Mouse (Mus musculus) macrophage (primary cell): ENCODE measurements at regions not wholly inside any gene's neighbourhood (a gene's known extent, or its start where the extent isn't known, plus 50 kb on each side); places are given as distances from the start of the nearest gene placed in this dataset.

Source experiments
- H3K27ac ChIP-seq: fragments of 350-480 bp; formaldehyde crosslinking; 2 replicates; pipeline ENCODE4 v1.9.0; 2021
- H3K36me3 ChIP-seq: fragments of 350-480 bp; formaldehyde crosslinking; 2 replicates; pipeline ENCODE4 v1.9.0; 2021; ENCODE audit errors: inconsistent target
- H3K4me3 ChIP-seq: fragments of 350-480 bp; formaldehyde crosslinking; 2 replicates; pipeline ENCODE4 v1.9.0; 2021; ENCODE audit errors: inconsistent target
- H3K79me2 ChIP-seq: fragments of 350-480 bp; formaldehyde crosslinking; 2 replicates; pipeline ENCODE4 v1.9.0; 2021; ENCODE audit errors: inconsistent target
- WGBS: methylation state at CpG from one replicate; pipeline ENCODE4 v1.1.7; 2026; ENCODE audit warnings: inconsistent platforms; ENCODE audit not compliant: missing documents; 5-methylcytosine and 5-hydroxymethylcytosine counted together

DNA sequence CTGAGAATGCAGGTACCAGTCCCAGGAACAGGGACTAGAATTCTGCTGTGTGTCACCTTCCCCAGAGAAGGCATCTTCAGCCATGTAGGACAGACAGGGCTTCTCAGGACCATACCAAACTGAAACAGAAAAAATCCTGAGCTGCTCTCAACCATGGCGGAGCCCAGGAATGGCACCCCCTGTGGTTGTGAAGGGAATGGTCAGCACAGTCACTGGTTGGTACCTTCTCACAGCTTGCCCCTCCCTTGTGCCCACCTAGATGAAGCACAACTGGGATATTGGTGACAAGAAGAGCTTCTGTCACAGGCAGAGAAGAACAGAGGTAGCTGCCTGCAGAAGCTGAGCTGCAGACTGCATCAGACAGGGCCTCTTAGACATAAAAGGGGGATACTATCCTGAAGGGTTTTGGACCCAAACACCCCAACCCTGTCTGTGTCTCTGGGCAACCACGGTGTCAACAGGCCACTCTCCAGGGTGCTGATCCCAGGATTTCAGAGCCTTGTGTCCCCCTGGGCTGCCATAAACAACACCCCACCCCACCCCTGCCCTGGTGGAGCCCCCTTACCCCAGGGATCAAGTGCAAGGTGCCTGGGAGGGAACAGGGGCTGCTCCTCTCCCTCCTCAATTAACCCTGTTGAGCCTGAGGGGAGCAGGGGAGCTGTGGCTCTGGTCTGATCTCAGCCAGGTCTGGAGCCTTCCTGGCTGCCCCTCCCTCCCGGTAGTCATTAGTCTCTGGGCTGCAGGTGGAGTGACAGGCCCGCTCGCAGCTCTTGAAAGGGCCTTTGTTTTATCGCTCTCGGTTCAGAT, 275.7 kb downstream of the Rps24 start:
- WGBS, result 57% methylated on average over 7 of the region's 7 CpGs
- no peak overlapping the region for H3K4me3 ChIP-seq
- no peaks in the 10 kb centered on the region for H3K36me3 ChIP-seq
- no peak overlapping the region for H3K27ac ChIP-seq
- H3K79me2 ChIP-seq, result no peaks in the 10 kb centered on the region

DNA sequence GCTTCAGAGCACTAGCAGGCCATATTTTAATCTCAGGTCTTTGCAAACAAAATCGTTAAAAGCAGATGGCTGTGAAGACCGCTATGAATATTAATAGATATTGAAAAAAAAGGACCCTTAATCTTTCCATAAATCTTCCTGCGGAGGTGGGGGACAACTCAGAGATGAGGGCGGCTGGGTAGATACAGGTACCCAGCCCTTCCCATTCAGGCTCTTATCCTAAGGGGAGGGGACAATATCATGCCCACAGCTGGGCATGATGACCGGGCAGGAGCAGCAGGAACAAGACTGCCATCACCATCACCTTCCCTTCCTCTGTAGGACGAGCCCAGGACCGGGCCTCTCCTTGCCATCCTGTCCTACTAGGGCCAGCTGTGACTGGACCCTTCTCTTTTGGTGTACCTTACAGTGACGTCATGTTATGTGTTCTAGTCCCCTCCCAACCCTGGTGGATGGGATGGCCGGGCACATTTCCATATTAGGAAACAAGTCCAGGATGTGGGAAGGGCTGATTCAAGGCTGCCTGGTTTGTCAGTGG, 276.4 kb downstream of the Rps24 start:
- H3K79me2 ChIP-seq, result no peaks in the 10 kb centered on the region
- WGBS, result 71% methylated on average over 9 of the region's 9 CpGs
- no peak overlapping the region for H3K27ac ChIP-seq
- no peaks in the 10 kb centered on the region for H3K36me3 ChIP-seq
- no peak overlapping the region for H3K4me3 ChIP-seq

DNA sequence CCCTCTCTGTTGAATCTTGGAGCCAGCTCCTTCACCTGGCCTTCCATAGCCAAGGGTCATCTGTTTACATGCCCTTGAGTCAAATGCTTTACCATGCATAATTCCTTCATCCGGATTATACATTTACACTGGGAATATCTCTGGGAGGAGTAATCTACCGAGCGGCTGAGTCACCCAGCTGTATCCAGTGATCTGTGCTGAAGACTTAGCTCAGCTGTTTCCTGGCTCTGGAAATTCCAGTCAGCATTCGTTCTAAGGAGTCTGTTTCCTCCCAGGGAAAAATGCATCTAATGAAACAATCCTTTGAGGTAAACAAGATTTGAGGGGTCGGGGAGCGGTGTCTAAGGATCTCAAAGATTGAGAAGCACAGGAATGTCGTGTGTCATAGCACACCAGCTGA, 276.9 kb downstream of the Rps24 start:
- H3K27ac ChIP-seq, result no peak overlapping the region
- no peak overlapping the region for H3K4me3 ChIP-seq
- WGBS, result 68% methylated on average over 7 of the region's 7 CpGs
- H3K36me3 ChIP-seq, result no peaks in the 10 kb centered on the region
- H3K79me2 ChIP-seq, result no peaks in the 10 kb centered on the region

DNA sequence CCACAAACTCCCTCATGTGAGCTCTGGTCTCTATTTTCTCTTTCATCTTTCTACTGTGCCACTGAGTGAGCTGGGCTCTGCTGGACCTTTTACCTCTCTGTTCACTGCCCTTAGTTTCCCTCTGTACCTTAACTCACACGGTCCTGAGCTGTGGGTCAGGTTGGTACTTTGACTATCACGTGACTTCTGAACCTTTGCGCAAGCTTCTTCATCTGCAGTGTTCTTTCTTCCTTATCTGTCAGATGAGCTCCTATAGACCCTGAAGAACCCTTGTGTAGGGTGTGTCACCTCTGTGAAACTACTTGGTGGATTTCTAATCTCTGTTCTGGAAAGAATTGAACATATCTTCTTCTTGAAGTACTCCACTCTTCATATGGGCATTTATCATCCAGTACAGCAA, 279.3 kb downstream of the Rps24 start:
- Histone ChIP-seq H3K27ac (no peak overlapping the region), H3K36me3 (no peaks in the 10 kb centered on the region), H3K79me2 (no peaks in the 10 kb centered on the region), H3K4me3 (no peak overlapping the region)
- WGBS, result 89% methylated on average over 3 of the region's 3 CpGs

DNA sequence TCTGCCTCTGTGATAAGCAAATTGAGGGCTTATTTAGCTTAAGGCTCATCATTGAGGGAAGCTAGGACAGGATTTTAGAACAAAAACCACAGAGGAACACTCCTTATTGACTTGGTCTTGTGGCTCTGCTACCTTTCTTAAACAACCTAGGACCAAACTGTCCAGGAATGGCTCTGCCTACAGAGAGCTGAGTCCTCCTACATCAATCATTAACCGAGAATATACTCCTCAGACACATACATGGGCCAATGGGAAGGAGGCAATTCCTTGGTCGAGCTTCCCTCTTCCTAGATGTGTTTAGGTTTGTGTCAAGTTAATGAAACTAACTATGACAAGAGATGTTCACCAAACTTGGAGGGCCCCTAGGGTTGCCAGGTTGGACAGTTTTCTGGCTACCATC, 279.8 kb downstream of the Rps24 start:
- WGBS, result 82% methylated on average over 2 of the region's 2 CpGs
- no peaks in the 10 kb centered on the region for H3K79me2 ChIP-seq
- no peak overlapping the region for H3K4me3 ChIP-seq
- no peak overlapping the region for H3K27ac ChIP-seq
- no peaks in the 10 kb centered on the region for H3K36me3 ChIP-seq

DNA sequence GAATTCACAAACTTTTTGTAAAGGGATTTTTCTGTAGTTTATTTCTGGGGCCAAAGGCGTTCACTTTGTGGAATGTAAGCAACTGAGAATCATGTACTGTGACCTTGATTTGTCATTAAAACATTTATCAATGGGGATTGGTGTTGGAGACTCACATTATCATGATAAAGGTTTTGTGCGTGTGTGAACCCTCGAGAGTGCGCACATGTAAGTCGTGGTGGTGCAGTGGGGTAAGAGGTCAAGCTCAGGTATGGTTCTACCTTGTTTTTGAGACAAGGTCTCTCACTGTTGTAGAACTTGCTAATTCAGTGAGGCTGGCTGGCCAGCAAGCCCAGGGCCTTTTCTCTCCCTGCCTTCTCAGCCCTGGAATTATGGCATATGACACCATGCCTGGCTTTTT, 280.4 kb downstream of the Rps24 start:
- H3K79me2 ChIP-seq, result no peaks in the 10 kb centered on the region
- no peak overlapping the region for H3K4me3 ChIP-seq
- 90% methylated on average over 5 of the region's 5 CpGs for WGBS

DNA sequence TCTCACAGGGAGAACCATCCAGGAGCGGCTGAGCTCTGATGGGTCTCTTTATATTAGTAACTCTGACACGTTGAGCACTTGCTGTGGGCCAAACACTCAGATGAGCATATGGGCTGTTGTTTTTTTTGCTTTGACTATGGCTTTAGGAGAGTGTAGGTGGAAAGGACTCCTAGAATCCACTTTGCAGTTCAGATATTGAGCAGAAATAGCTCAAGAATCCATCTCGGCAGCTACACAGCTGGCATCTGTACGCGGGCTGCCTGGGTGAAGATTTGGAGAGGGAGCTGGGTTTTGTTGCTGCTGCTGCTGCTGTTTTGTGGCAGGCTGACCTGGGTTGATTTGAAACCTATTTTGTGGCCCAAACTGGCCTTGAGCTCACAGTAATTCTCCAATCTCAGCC, 281.0 kb downstream of the Rps24 start:
- no peaks in the 10 kb centered on the region for H3K36me3 ChIP-seq
- WGBS, result 93% methylated on average over 5 of the region's 5 CpGs
- H3K27ac ChIP-seq, result no peak overlapping the region

More for the DNA sequence above, 280.4 kb downstream of the Rps24 start:
- Histone ChIP-seq H3K36me3 (no peaks in the 10 kb centered on the region), H3K27ac (no peak overlapping the region)

DNA sequence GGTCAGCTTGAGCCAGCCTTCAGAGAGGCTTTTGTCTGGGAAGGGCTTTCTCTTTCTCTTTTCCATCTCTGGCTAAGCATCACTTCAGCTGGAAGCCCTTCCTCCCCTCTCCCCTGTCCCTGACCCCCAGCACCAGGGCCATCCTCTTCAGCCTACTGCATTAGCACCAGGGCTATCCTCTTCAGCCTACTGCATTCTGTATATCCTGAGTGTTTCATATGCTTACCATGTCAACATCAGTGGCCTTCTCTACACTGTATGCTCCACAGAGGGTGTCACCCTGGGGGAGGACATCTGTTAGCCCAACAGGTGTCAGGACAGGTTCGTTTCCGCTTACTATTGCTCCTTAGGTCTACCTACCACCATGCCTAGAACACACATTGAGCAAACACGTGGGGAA, 282.5 kb downstream of the Rps24 start:
- Histone ChIP-seq H3K79me2 (no peaks in the 10 kb centered on the region), H3K36me3 (no peaks in the 10 kb centered on the region), H3K27ac (no peak overlapping the region), H3K4me3 (no peak overlapping the region)
- 51% methylated on average over 3 of the region's 3 CpGs for WGBS

More for the DNA sequence above, 281.0 kb downstream of the Rps24 start:
- Histone ChIP-seq H3K4me3 (no peak overlapping the region), H3K79me2 (no peaks in the 10 kb centered on the region)

DNA sequence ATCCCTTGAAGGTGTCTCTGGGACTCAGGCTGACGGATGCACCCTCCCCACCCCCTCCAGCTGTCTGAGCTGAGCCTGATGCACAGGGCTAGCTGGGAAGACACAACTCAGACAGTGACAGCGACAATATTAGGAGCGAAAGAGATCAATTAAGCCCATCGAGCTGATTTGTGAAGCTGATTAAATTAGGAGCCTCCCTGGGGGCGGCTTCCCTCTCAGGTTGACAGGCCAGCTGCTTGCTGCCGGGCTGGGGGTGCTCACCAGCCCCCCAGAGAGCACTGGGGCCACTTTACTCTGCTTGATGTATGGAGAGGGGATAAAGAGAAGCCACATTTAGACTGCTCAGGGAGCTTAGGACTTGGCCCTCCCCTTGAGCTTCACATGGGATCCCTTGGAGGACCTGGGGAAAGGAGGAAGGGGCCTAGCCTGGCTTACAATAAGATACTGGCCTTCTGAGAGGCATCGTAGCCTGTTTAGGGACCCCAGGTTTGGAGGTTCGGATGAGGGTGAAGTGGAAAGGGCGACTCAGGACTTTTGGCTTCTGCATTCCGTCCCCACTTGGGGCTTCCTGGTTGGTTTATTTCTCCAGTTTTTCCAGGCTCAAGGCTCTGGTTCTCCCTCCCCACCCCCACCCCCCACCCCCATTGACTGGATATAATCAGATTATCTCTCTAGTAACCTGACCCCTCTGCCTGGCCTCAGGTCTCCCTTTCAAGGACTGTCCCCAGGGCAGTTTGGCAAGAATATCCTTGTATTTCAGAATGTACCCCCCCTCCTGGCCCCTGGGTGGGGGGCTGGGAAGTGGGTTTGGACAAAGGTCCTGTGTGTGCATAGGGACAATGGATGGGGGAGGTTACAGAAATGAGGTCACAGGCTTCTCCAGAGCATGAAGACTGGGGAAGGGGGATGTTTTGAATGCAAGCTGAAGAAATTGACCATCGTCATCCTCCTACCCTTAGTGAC, 283.4 kb downstream of the Rps24 start:
- WGBS, result 83% methylated on average over 11 of the region's 11 CpGs
- Histone ChIP-seq H3K36me3 (no peaks in the 10 kb centered on the region), H3K79me2 (no peaks in the 10 kb centered on the region), H3K27ac (no peak overlapping the region), H3K4me3 (no peak overlapping the region)

DNA sequence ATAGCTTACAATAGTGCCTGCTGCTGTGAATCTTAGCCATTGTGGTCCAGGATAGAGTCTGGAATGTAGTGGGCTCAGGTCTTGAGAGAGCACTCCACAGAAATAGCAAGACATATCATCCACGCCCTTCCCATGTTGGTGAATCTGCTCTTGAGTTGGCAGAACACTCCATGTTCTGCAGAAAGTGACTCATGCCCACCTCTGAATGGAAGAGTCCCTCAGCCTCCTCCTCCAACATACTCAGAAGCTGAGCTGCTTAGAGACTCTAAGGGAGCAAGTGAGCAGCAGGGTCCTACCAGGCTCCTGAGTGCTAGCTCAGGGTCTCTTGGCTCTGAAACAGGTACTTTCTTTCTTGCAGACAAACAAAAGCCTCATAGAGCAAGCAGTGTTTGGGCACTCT, 284.7 kb downstream of the Rps24 start:
- H3K27ac ChIP-seq, result no peak overlapping the region
- 85% methylated on average over 1 of the region's 1 CpGs for WGBS
- H3K79me2 ChIP-seq, result no peaks in the 10 kb centered on the region
- no peaks in the 10 kb centered on the region for H3K36me3 ChIP-seq
- no peak overlapping the region for H3K4me3 ChIP-seq

DNA sequence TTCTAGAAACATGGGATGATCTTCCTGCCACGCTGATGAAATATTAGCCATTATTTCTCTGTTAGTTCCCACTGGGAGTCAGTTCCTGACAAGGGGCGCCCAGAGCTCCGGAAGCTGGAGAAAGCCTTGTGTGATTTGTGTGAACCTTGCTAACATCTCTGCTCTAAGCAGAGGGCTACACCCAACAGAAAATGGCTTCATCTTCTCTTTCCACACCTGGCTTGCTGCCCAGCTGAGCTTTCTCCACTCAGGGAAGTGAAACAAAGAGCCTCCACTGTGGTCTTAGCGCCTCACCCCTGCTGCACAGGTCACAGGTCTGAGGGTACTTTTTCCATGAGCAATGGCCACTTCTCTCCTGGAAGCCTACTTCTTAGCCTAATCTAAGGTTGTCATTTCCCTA, 285.2 kb downstream of the Rps24 start:
- H3K27ac ChIP-seq, result no peak overlapping the region
- H3K79me2 ChIP-seq, result no peaks in the 10 kb centered on the region
- WGBS, result 73% methylated on average over 4 of the region's 4 CpGs
- H3K36me3 ChIP-seq, result no peaks in the 10 kb centered on the region
- no peak overlapping the region for H3K4me3 ChIP-seq

DNA sequence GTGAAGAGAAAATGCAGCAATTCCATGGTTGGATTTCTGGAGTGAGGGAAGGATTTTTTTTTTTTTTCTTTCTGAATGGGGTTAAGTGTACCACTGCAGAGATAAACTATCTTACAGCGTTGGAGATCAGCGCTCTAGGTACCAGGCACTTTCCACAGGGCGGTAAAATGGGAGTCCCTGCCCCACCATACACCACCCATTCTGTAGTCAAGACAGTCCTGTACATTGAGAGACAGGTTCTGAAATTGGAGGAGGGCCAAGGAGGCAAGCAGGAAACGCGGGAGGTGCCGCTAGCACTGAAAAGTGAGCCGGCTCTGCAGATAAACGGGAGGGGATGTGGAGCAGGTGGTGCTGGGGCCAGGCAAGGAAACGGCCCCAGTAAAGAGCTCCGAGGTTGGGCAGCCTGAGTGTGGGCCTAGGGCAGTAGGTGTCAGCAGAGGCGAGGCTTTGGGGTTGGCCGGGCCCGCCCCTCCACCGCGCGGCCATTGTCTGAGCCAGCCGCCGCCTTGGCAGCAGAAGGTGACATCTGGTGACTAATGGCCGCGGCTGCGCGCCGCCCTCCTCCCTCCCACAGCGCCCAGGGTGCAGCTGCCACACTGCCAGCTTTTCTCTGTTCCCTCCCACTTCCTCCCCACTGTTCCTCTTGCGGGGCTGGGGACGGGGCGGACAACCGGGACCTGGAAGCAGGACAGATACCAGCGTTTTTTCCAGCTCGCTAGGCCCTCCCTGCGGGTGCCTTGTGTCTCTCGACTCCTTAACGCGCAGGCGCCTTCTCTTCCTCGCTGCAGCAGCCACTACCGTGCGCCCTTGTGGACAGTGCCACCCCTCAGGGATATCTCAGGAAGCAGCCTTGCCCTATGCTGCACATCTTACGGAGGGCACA, 292.1 kb downstream of the Rps24 start:
- Histone ChIP-seq H3K79me2 (no peaks in the 10 kb centered on the region), H3K27ac (peak overlapping the region; percentile 25), H3K36me3 (no peaks in the 10 kb centered on the region), H3K4me3 (peak overlapping the region; percentile 13; the same call in 1 of the 2 replicates)
- 2% methylated on average over 39 of the region's 39 CpGs for whole genome bisulfite sequencing

DNA sequence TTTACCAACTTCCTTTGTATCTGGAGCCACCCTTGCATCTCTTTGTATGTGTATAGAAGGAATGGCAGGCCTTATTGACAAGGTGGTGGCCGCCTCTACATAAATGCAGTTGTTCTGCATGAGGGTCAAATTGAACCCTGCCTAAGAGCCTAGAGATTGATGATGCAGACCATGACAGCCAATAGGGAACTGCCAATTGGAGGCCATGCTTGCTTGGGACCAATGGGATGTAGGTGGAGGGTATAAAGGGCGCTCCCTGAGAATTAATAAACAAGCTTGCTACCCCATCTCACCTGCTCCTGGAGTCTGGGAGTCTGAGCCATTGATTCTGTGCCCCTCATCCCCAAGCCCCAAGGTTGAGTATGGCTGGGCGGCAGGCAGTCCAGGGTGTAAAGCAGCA, 294.7 kb downstream of the Rps24 start:
- Histone ChIP-seq H3K4me3 (no peak overlapping the region), H3K79me2 (no peaks in the 10 kb centered on the region), H3K36me3 (no peaks in the 10 kb centered on the region), H3K27ac (no peak overlapping the region)
- 97% methylated on average over 3 of the region's 3 CpGs for WGBS

DNA sequence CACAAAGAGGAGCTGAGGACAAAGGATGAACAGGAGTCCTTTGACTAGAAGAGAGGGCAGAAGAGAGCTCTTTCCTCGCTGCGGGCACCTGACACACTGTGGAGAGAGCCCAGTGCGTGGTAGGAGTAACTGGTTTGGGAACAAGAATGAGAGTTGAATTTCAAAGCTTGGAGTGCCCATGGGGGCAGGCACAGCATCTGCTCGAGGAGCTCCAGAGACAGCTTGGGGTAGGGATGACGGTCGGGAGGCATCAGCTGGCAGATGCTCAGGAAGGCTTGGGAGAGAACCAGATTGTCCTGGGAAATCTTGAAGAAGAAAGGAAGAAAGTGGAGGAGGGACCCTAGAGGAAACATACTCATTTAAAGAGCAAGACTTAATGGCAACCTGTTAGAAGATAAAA, 297.0 kb downstream of the Rps24 start:
- Histone ChIP-seq H3K4me3 (no peak overlapping the region), H3K36me3 (no peaks in the 10 kb centered on the region), H3K27ac (no peak overlapping the region), H3K79me2 (no peaks in the 10 kb centered on the region)
- 85% methylated on average over 6 of the region's 6 CpGs for WGBS
